Mouse (Mus musculus) midbrain, embryonic 16.5 days (tissue): ENCODE data around the gene Becn1. TPM values are rescaled to one million over a fixed set of nuclear protein-coding genes. Genes with fewer than 3 reads are reported as not detected.

ENCODE experiments used
- ATAC-seq: fragments of 200-750 bp; cut with Nextera tagmentation; 2 replicates; pipeline ENCODE4 v1.8.0; 2017; ENCODE audit warnings: moderate TSS enrichment
- H3K27ac ChIP-seq: fragments of 300-500 bp; sonication (generic); 2 replicates; pipeline ENCODE4 v1.5.1; 2014; ENCODE audit warnings: mild to moderate bottlenecking, low read length, mixed read lengths
- H3K27me3 ChIP-seq: fragments of 300-500 bp; sonication (generic); 2 replicates; pipeline ENCODE4 v1.6.1; 2014; ENCODE audit warnings: low read depth, low read length, mixed read lengths; ENCODE audit not compliant: control insufficient read depth, insufficient read depth
- H3K36me3 ChIP-seq: fragments of 300-500 bp; sonication (generic); 2 replicates; pipeline ENCODE4 v1.6.1; 2014; ENCODE audit warnings: mild to moderate bottlenecking, low read length, moderate library complexity, mixed read lengths; ENCODE audit not compliant: control insufficient read depth, insufficient read depth
- H3K4me1 ChIP-seq: fragments of 300-500 bp; sonication (generic); 2 replicates; pipeline ENCODE4 v1.6.1; 2014; ENCODE audit warnings: mild to moderate bottlenecking, low read length, mixed read lengths; ENCODE audit not compliant: control insufficient read depth, insufficient read depth
- H3K4me2 ChIP-seq: fragments of 300-500 bp; sonication (generic); 2 replicates; pipeline ENCODE4 v1.6.1; 2014; ENCODE audit warnings: mild to moderate bottlenecking, low read length, mixed read lengths
- H3K4me3 ChIP-seq: fragments of 300-500 bp; sonication (generic); 2 replicates; pipeline ENCODE4 v1.5.1; 2014; ENCODE audit warnings: low read depth, mild to moderate bottlenecking, low read length, moderate library complexity, mixed read lengths
- H3K9ac ChIP-seq: fragments of 300-500 bp; sonication (generic); 2 replicates; pipeline ENCODE4 v1.6.1; 2014; ENCODE audit warnings: low read depth, low read length, mixed read lengths
- H3K9me3 ChIP-seq: fragments of 300-500 bp; sonication (generic); replicated peaks from 2 replicates; pipeline ENCODE4 v1.6.1; 2014; ENCODE audit warnings: mild to moderate bottlenecking, low read length, mixed read lengths; ENCODE audit not compliant: control insufficient read depth, poor library complexity, severe bottlenecking
- WGBS: fragments of 180-500 bp; shearing (Covaris S2); extraction: QIAGEN DNeasy Blood & Tissue Kit; methylation state at CpG from one replicate; pipeline ENCODE4 v1.1.7; 2014; 5-methylcytosine and 5-hydroxymethylcytosine counted together
- polyA plus RNA-seq: library from polyadenylated mRNA; unstranded; fragments of >200 nt; fragmentation: Nextera tagmentation; extraction: Ambion mirVana; gene quantifications from 2 replicates; pipeline ENCODE4 v1.2.1, GENCODE M21; 2015

Gene Becn1
- polyA plus RNA-seq, 1 experiment from 2014 or later, result 159 TPM

GRCm38 (mm10) chr11:101324763-101325162 is 22.7 kb upstream of the Becn1 start, which contains the start of gene Aoc2:
Gene Aoc2, plus strand, starts transcription at chr11:101325063.
- Histone ChIP-seq H3K27me3 (no peaks in the 10 kb centered on the region), H3K9me3 (no peaks in the 10 kb centered on the region), H3K36me3 (peaks cover 31% of the 10 kb centered on the region), H3K4me3 (no peak within 1 kb of the TSS), H3K4me2 (no peak within 1 kb of the TSS), H3K27ac (no peak within 1 kb of the TSS), H3K4me1 (no peaks in the 10 kb centered on the region), H3K9ac (no peak within 1 kb of the TSS)
- 98% methylated on average over 5 of the region's 5 CpGs for WGBS
- no peak for ATAC-seq

- no peak overlapping the region for H3K4me2 ChIP-seq
- peaks cover 35% of the 10 kb centered on the region for H3K36me3 ChIP-seq
- no peak for ATAC-seq
- no peak overlapping the region for H3K4me3 ChIP-seq
- no peaks in the 10 kb centered on the region for H3K27me3 ChIP-seq
- H3K9me3 ChIP-seq, result no peaks in the 10 kb centered on the region
- WGBS, result 9% methylated on average over 4 of the region's 4 CpGs
- no peaks in the 10 kb centered on the region for H3K4me1 ChIP-seq
- no peak overlapping the region for H3K9ac ChIP-seq
- no peak overlapping the region for H3K27ac ChIP-seq
These were observed 21.5 kb upstream of the Becn1 start for GRCm38 (mm10) chr11:101323609-101324008.

GRCm38 (mm10) chr11:101316501-101316917 is 14.4 kb upstream of the Becn1 start:
- no peaks in the 10 kb centered on the region for H3K9me3 ChIP-seq
- H3K27me3 ChIP-seq, result no peaks in the 10 kb centered on the region
- peak overlapping the region; percentile 88 for H3K27ac ChIP-seq
- under 1% methylated on average over 17 of the region's 17 CpGs for WGBS
- peak overlapping the region; percentile 83 for H3K4me3 ChIP-seq
- peak overlapping the region; percentile 96 for H3K4me2 ChIP-seq
- H3K4me1 ChIP-seq, result peaks cover 16% of the 10 kb centered on the region
- ATAC-seq, result peak; percentile 77
- peaks cover 13% of the 10 kb centered on the region for H3K36me3 ChIP-seq
- H3K9ac ChIP-seq, result peak overlapping the region; percentile 88

- ATAC-seq, result peak; percentile 95
These were observed 13.8 kb upstream of the Becn1 start, which contains the start of gene Psme3 for GRCm38 (mm10) chr11:101315665-101316500. Gene Psme3, plus strand, starts transcription at chr11:101316213.

GRCm38 (mm10) chr11:101315082-101315650 is 13.1 kb upstream of the Becn1 start:
- 79% methylated on average over 8 of the region's 8 CpGs for WGBS
- ATAC-seq, result 0 out of 2 replicates have a peak, but pooled peaks have one; percentile 44
- H3K4me2 ChIP-seq, result peak overlapping the region; percentile 76

More at GRCm38 (mm10) chr11:101315665-101316500, 13.8 kb upstream of the Becn1 start, which contains the start of gene Psme3:
- WGBS, result under 1% methylated on average over 61 of the region's 62 CpGs
- Histone ChIP-seq H3K4me2 (peak within 1 kb of the TSS; percentile 96), H3K9me3 (no peaks in the 10 kb centered on the region), H3K4me1 (peaks cover 16% of the 10 kb centered on the region), H3K36me3 (peaks cover 13% of the 10 kb centered on the region), H3K4me3 (peak within 1 kb of the TSS; percentile 83), H3K27ac (peak within 1 kb of the TSS; percentile 88), H3K9ac (peak within 1 kb of the TSS; percentile 88), H3K27me3 (no peaks in the 10 kb centered on the region)

GRCm38 (mm10) chr11:101314567-101314966 is 12.5 kb upstream of the Becn1 start:
- no peak for ATAC-seq
- Histone ChIP-seq H3K4me2 (no peak overlapping the region), H3K9ac (no peak overlapping the region), H3K4me1 (peaks cover 16% of the 10 kb centered on the region), H3K4me3 (no peak overlapping the region), H3K27ac (no peak overlapping the region), H3K36me3 (peaks cover 3% of the 10 kb centered on the region), H3K27me3 (no peaks in the 10 kb centered on the region), H3K9me3 (no peaks in the 10 kb centered on the region)
- WGBS, result 97% methylated on average over 1 of the region's 1 CpGs

More at GRCm38 (mm10) chr11:101315082-101315650, 13.1 kb upstream of the Becn1 start:
- peaks cover 16% of the 10 kb centered on the region for H3K4me1 ChIP-seq
- peaks cover 8% of the 10 kb centered on the region for H3K36me3 ChIP-seq
- H3K9me3 ChIP-seq, result no peaks in the 10 kb centered on the region
- no peaks in the 10 kb centered on the region for H3K27me3 ChIP-seq
- peak overlapping the region; percentile 83 for H3K4me3 ChIP-seq
- peak overlapping the region; percentile 88 for H3K9ac ChIP-seq
- peak overlapping the region; percentile 88 for H3K27ac ChIP-seq

GRCm38 (mm10) chr11:101312150-101312549 is 10.1 kb upstream of the Becn1 start:
- H3K27ac ChIP-seq, result no peak overlapping the region
- 68% methylated on average over 3 of the region's 3 CpGs for WGBS
- no peaks in the 10 kb centered on the region for H3K9me3 ChIP-seq
- H3K36me3 ChIP-seq, result no peaks in the 10 kb centered on the region
- peaks cover 5% of the 10 kb centered on the region for H3K4me1 ChIP-seq
- H3K4me3 ChIP-seq, result no peak overlapping the region
- no peak overlapping the region for H3K9ac ChIP-seq
- no peak for ATAC-seq
- H3K27me3 ChIP-seq, result no peaks in the 10 kb centered on the region
- no peak overlapping the region for H3K4me2 ChIP-seq

GRCm38 (mm10) chr11:101311083-101311482 is 9.0 kb upstream of the Becn1 start:
- Histone ChIP-seq H3K27me3 (no peaks in the 10 kb centered on the region), H3K27ac (no peak overlapping the region), H3K9me3 (no peaks in the 10 kb centered on the region), H3K9ac (no peak overlapping the region), H3K36me3 (no peaks in the 10 kb centered on the region), H3K4me1 (no peaks in the 10 kb centered on the region; the same call in 1 of the 2 replicates), H3K4me2 (no peak overlapping the region), H3K4me3 (no peak overlapping the region)
- 88% methylated on average over 3 of the region's 3 CpGs for WGBS
- ATAC-seq, result no peak

GRCm38 (mm10) chr11:101307744-101308143 is 5.7 kb upstream of the Becn1 start:
- Histone ChIP-seq H3K4me2 (no peak overlapping the region), H3K36me3 (no peaks in the 10 kb centered on the region), H3K4me3 (no peak overlapping the region), H3K27me3 (no peaks in the 10 kb centered on the region), H3K4me1 (no peaks in the 10 kb centered on the region), H3K9ac (no peak overlapping the region), H3K27ac (no peak overlapping the region), H3K9me3 (no peaks in the 10 kb centered on the region)
- no peak for ATAC-seq
- WGBS, result 27% methylated on average over 5 of the region's 5 CpGs
